Mouse (Mus musculus) small intestine, adult 2 months (tissue): ENCODE results near the gene Hhat.

Experiments used
- CTCF ChIP-seq: fragments of 200-500 bp; IDR thresholded peaks from 2 replicates; pipeline ENCODE4 v1.5.1; 2012; ENCODE audit warnings: low read depth, mild to moderate bottlenecking, control low read depth, inconsistent platforms, low read length, moderate library complexity, mixed read lengths; ENCODE audit not compliant: insufficient replicate concordance, insufficient read length; ENCODE audit errors: extremely low read depth
- POLR2A ChIP-seq: fragments of 200-500 bp; IDR thresholded peaks from 2 replicates; pipeline ENCODE4 v1.6.1; 2012; ENCODE audit warnings: low read depth, mild to moderate bottlenecking, control low read depth, inconsistent platforms, low read length, moderate library complexity

GRCm38 (mm10) chr1:192593492-192593891, 177.5 kb downstream of the Hhat start:
- TF ChIP-seq POLR2A (no peak), CTCF (no peak)
